8 mouse cellular contexts compared by ENCODE assay signal in the genomic region with DNA sequence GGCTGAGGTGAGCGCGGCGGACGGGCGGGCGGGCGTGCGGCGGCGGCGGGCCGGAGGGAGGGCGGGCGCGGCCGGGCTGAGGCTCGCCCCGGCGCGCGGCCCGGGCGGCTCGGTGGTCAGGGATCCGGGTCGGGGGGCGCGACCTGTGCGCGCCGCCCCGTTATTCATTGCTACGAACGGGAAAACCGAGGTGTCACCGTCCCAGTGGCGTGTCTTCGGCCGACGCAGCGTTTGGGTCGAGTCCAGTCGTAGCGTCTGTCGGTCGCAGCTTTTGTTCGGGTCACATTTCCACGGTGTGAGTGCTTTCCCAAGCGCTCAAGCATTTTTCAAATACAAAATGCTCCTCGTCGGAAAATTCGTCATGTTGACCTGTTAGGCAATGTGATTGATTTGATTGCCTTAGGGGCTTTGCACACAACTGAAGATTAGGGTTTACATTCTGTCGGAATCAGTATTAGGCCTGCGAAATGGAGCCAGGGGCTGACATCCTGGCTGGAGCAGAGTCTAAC. TPM values are rescaled to one million over a fixed set of nuclear protein-coding genes. Genes with fewer than 3 reads are reported as not detected.
DNase-seq lines count a peak whose midpoint lies in the region; ATAC-seq and TF ChIP-seq lines count a peak whose summit lies in the region.

No protein-coding gene starts in this region.

- peak; percentile 70 for DNase-seq in cerebellum, adult 11-12 months
- DNase-seq in cerebellum, adult 8-10 months, result no peak
- DNase-seq in G1E (ENCODE audit: low spot score), result no peak
- DNase-seq in cerebellum, postnatal 36 days, result peak; percentile 60 to 61
- DNase-seq in gastrocnemius, postnatal 10 days, result peak; percentile 58
- peak; percentile 31 for DNase-seq in kidney, adult 11 months
- DNase-seq in liver, postnatal 0 days, result no peak

- TF ChIP-seq EP300 in liver, postnatal 0 days (IDR thresholded peaks at IDR 0.05; ENCODE audit: low read depth), result no peak

- H3K9ac ChIP-seq in liver, postnatal 0 days (replicated peaks), result peak overlapping the region; percentile 84
- H3K9ac ChIP-seq in neural tube, embryonic 14.5 days (replicated peaks; ENCODE audit: low read depth, low read length), result peak overlapping the region; percentile 93

- no peak for ATAC-seq in G1E (ENCODE audit: extremely low read depth, insufficient number of reproducible peaks, low FRiP score, poor library complexity, severe bottlenecking)
- peak; percentile 75 for ATAC-seq in liver, postnatal 0 days
- peak; percentile 61 for ATAC-seq in neural tube, embryonic 14.5 days (ENCODE audit: low read depth)

- no peak for TF ChIP-seq CTCF in G1E (IDR thresholded peaks at IDR 0.05; ENCODE audit: low read depth, low read length)
- no peak for TF ChIP-seq CTCF in liver, postnatal 0 days (IDR thresholded peaks at IDR 0.05; ENCODE audit: low read depth)

- H3K27ac ChIP-seq in liver, postnatal 0 days (ENCODE audit: low read depth), result peak overlapping the region; percentile 94
- peak overlapping the region; percentile 78 for H3K27ac ChIP-seq in neural tube, embryonic 14.5 days (ENCODE audit: low read depth, low read length)

- H3K4me2 ChIP-seq in liver, postnatal 0 days (ENCODE audit: low read depth, low read length), result peak overlapping the region; percentile 71
- peak overlapping the region; percentile 63 for H3K4me2 ChIP-seq in neural tube, embryonic 14.5 days (ENCODE audit: low read depth, low read length)

- no peaks in the 10 kb centered on the region for H3K9me3 ChIP-seq in G1E (replicated peaks)
- H3K9me3 ChIP-seq in liver, postnatal 0 days (ENCODE audit: low read length), result no peaks in the 10 kb centered on the region
- no peaks in the 10 kb centered on the region for H3K9me3 ChIP-seq in neural tube, embryonic 14.5 days (ENCODE audit: control insufficient read depth, low read length)

- no peaks in the 10 kb centered on the region for H3K27me3 ChIP-seq in G1E (ENCODE audit: insufficient read depth, low read length)
- H3K27me3 ChIP-seq in liver, postnatal 0 days (ENCODE audit: insufficient read depth, low read length), result no peaks in the 10 kb centered on the region
- H3K27me3 ChIP-seq in neural tube, embryonic 14.5 days (ENCODE audit: control insufficient read depth, insufficient read depth, low read length), result no peaks in the 10 kb centered on the region

- peaks cover 39% of the 10 kb centered on the region for H3K4me1 ChIP-seq in G1E (ENCODE audit: insufficient read depth, low read depth, low read length)
- peaks cover 28% of the 10 kb centered on the region for H3K4me1 ChIP-seq in liver, postnatal 0 days (ENCODE audit: insufficient read depth)
- H3K4me1 ChIP-seq in neural tube, embryonic 14.5 days (ENCODE audit: control insufficient read depth, insufficient read depth, low read length), result peaks cover 11% of the 10 kb centered on the region

- H3K36me3 ChIP-seq in G1E (replicated peaks), result peaks cover 25% of the 10 kb centered on the region
- no peaks in the 10 kb centered on the region for H3K36me3 ChIP-seq in liver, postnatal 0 days (replicated peaks; ENCODE audit: insufficient read depth, low read length)
- no peaks in the 10 kb centered on the region for H3K36me3 ChIP-seq in neural tube, embryonic 14.5 days (ENCODE audit: control insufficient read depth, insufficient read depth, low read length)

- under 1% methylated on average over 42 of the region's 54 CpGs for WGBS in liver, postnatal 0 days (ENCODE audit: insufficient replicate concordance)
- WGBS in neural tube, embryonic 14.5 days, result under 1% methylated on average over 48 of the region's 54 CpGs

- H3K4me3 ChIP-seq in G1E (ENCODE audit: low read depth, low read length), result peak overlapping the region; percentile 88
- H3K4me3 ChIP-seq in liver, postnatal 0 days (ENCODE audit: low read depth, low read length), result peak overlapping the region; percentile 73
- peak overlapping the region; percentile 77 for H3K4me3 ChIP-seq in neural tube, embryonic 14.5 days (ENCODE audit: low read depth, low read length)

RNA-seq across cellular contexts. Expression of gene Usp33, which starts 0.4 kb away (rescaled TPM):
- total RNA-seq in G1E (2014; fragmentation: Nextera tagmentation) (85.7 and 96.5 TPM in 2 replicates), G1E (2017) (102 and 108 TPM in 2 replicates)
- 12.1 and 16.8 TPM in 2 replicates for polyA plus RNA-seq in G1E (2012)
- total RNA-seq in gastrocnemius, postnatal 10 days (2021), result 10 to 100 TPM; 23.2 to 26.3 TPM
- polyA plus RNA-seq in liver, postnatal 0 days (2015; fragmentation: Nextera tagmentation; extraction: Ambion mirVana), result 11.1 and 13.6 TPM in 2 replicates
- polyA plus RNA-seq in neural tube, embryonic 14.5 days (2014; fragmentation: Nextera tagmentation; extraction: Ambion mirVana), result 126 and 128 TPM in 2 replicates

RNA-seq across cellular contexts. Expression of gene Miga1, which starts 6.5 kb away (rescaled TPM):
- total RNA-seq in G1E (2014; fragmentation: Nextera tagmentation) (55.7 and 59.3 TPM in 2 replicates), G1E (2017) (25.9 and 28.6 TPM in 2 replicates)
- 26.6 and 38.4 TPM in 2 replicates for polyA plus RNA-seq in G1E (2012)
- 1 to 10 TPM; 4.2 to 4.6 TPM for total RNA-seq in gastrocnemius, postnatal 10 days (2021)
- 2.6 and 3.2 TPM in 2 replicates for polyA plus RNA-seq in liver, postnatal 0 days (2015; fragmentation: Nextera tagmentation; extraction: Ambion mirVana)
- polyA plus RNA-seq in neural tube, embryonic 14.5 days (2014; fragmentation: Nextera tagmentation; extraction: Ambion mirVana), result 22.5 and 24.1 TPM in 2 replicates

RNA-seq across cellular contexts. Expression of gene Zzz3, which starts 48.6 kb away (rescaled TPM):
- total RNA-seq in G1E (2014; fragmentation: Nextera tagmentation), result 64.4 and 86.9 TPM in 2 replicates
- 81.3 and 85.5 TPM in 2 replicates for total RNA-seq in G1E (2017)
- 11.8 and 14.3 TPM in 2 replicates for polyA plus RNA-seq in G1E (2012)
- 10 to 100 TPM; 18.2 to 26.8 TPM for total RNA-seq in gastrocnemius, postnatal 10 days (2021)
- 11.4 and 11.6 TPM in 2 replicates for polyA plus RNA-seq in liver, postnatal 0 days (2015; fragmentation: Nextera tagmentation; extraction: Ambion mirVana)
- polyA plus RNA-seq in neural tube, embryonic 14.5 days (2014; fragmentation: Nextera tagmentation; extraction: Ambion mirVana), result 36.3 and 40.6 TPM in 2 replicates

Comparison
In these comparisons a context has a peak if more than half of its experiments do, and no peak if none do; other contexts are left out.
1. DNase-seq: peak in cerebellum, adult 11-12 months (single experiment), cerebellum, postnatal 36 days (2 of 2), gastrocnemius, postnatal 10 days (single experiment) and kidney, adult 11 months (single experiment); none in cerebellum, adult 8-10 months (single experiment), G1E (single experiment) and liver, postnatal 0 days (single experiment).
2. Peak in every context shown above with its lines, with median percentiles within 50 percentile points of each other: H3K4me3 ChIP-seq.